Mouse (Mus musculus) neural tube, embryonic 15.5 days (tissue): ENCODE measurements around the gene Corin. TPM values are rescaled to one million over a fixed set of nuclear protein-coding genes. Genes with fewer than 3 reads are reported as not detected.

Experiments
- ATAC-seq: fragments of 200-750 bp; cut with Nextera tagmentation; 2 replicates; pipeline ENCODE4 v1.8.0; 2017; ENCODE audit warnings: mild to moderate bottlenecking, moderate TSS enrichment, moderate library complexity; ENCODE audit not compliant: low FRiP score
- H3K27ac ChIP-seq: fragments of 300-500 bp; sonication (generic); replicated peaks from 2 replicates; pipeline ENCODE4 v1.5.1; 2015; ENCODE audit warnings: mild to moderate bottlenecking, inconsistent platforms
- H3K27me3 ChIP-seq: fragments of 300-500 bp; sonication (generic); replicated peaks from 2 replicates; pipeline ENCODE4 v1.6.1; 2015; ENCODE audit warnings: inconsistent platforms
- H3K36me3 ChIP-seq: fragments of 300-500 bp; sonication (generic); 2 replicates; pipeline ENCODE4 v1.6.1; 2015; ENCODE audit warnings: inconsistent platforms
- H3K4me1 ChIP-seq: fragments of 300-500 bp; sonication (generic); 2 replicates; pipeline ENCODE4 v1.6.1; 2015; ENCODE audit warnings: inconsistent platforms
- H3K4me2 ChIP-seq: fragments of 300-500 bp; sonication (generic); 2 replicates; pipeline ENCODE4 v1.6.1; 2015; ENCODE audit warnings: inconsistent platforms, mild to moderate bottlenecking, moderate library complexity
- H3K4me3 ChIP-seq: fragments of 300-500 bp; sonication (generic); replicated peaks from 2 replicates; pipeline ENCODE4 v1.5.1; 2015; ENCODE audit warnings: mild to moderate bottlenecking, inconsistent platforms
- H3K9ac ChIP-seq: fragments of 300-500 bp; sonication (generic); replicated peaks from 2 replicates; pipeline ENCODE4 v1.6.1; 2015; ENCODE audit warnings: mild to moderate bottlenecking, inconsistent platforms
- H3K9me3 ChIP-seq: fragments of 300-500 bp; sonication (generic); replicated peaks from 2 replicates; pipeline ENCODE4 v1.6.1; 2016; ENCODE audit warnings: inconsistent platforms
- WGBS: fragments of 180-500 bp; shearing (Covaris S2); methylation state at CpG from one replicate; pipeline ENCODE4 v1.1.7; 2015; ENCODE audit warnings: mixed read lengths; 5-methylcytosine and 5-hydroxymethylcytosine counted together
- polyA plus RNA-seq: library from polyadenylated mRNA; unstranded; fragments of >200 nt; fragmentation: Nextera tagmentation; extraction: Ambion mirVana; gene quantifications from 2 replicates; pipeline ENCODE4 v1.2.1, GENCODE M21; 2015

Gene Corin
- polyA plus RNA-seq, 1 experiment from 2014 or later, result 1.1 TPM

DNA sequence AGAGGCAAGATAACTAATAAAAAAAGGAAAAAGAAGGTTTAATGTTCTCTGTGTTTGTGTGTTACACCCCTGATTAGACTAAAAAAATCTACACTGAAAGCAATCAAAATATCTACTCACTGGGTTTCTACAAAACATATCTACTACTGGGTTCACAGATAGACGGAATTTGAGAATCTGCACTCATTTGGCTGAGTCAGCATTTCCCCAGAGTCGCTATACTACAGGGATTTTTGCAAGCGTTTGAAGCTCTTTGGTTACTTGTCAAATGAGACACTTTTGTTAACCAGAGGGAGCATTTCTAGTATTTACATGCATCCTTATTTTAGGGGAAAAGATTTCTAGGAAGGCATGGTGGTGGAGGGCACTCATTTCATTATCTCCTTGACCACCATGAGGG lies 136.3 kb downstream of the Corin start:
- no peaks in the 10 kb centered on the region for H3K27me3 ChIP-seq
- no peak overlapping the region for H3K27ac ChIP-seq
- no peak overlapping the region for H3K4me3 ChIP-seq
- H3K9me3 ChIP-seq, result no peaks in the 10 kb centered on the region
- WGBS, result 81% methylated on average over 3 of the region's 3 CpGs
- no peaks in the 10 kb centered on the region for H3K36me3 ChIP-seq
- H3K4me1 ChIP-seq, result no peaks in the 10 kb centered on the region
- no peak overlapping the region for H3K4me2 ChIP-seq
- no peak for ATAC-seq
- H3K9ac ChIP-seq, result no peak overlapping the region

GRCm38 (mm10) chr5:72365801-72366200 lies 138.5 kb downstream of the Corin start:
- Histone ChIP-seq H3K4me1 (no peaks in the 10 kb centered on the region), H3K4me3 (no peak overlapping the region), H3K9me3 (no peaks in the 10 kb centered on the region), H3K27ac (no peak overlapping the region), H3K27me3 (no peaks in the 10 kb centered on the region), H3K4me2 (no peak overlapping the region), H3K36me3 (no peaks in the 10 kb centered on the region), H3K9ac (no peak overlapping the region)
- ATAC-seq, result no peak
- 79% methylated on average over 4 of the region's 4 CpGs for WGBS

GRCm38 (mm10) chr5:72363838-72364237 lies 140.4 kb downstream of the Corin start:
- Histone ChIP-seq H3K9ac (no peak overlapping the region), H3K9me3 (no peaks in the 10 kb centered on the region), H3K36me3 (no peaks in the 10 kb centered on the region), H3K27me3 (no peaks in the 10 kb centered on the region), H3K4me1 (no peaks in the 10 kb centered on the region), H3K4me2 (no peak overlapping the region), H3K27ac (no peak overlapping the region), H3K4me3 (no peak overlapping the region)
- ATAC-seq, result no peak
- WGBS, result 55% methylated on average over 3 of the region's 3 CpGs

- Histone ChIP-seq H3K4me1 (no peaks in the 10 kb centered on the region), H3K36me3 (no peaks in the 10 kb centered on the region), H3K27ac (no peak overlapping the region), H3K27me3 (no peaks in the 10 kb centered on the region), H3K9me3 (no peaks in the 10 kb centered on the region), H3K9ac (no peak overlapping the region), H3K4me3 (no peak overlapping the region), H3K4me2 (no peak overlapping the region)
- WGBS, result 75% methylated on average over 4 of the region's 4 CpGs
- ATAC-seq, result no peak
Measured at GRCm38 (mm10) chr5:72353746-72354145, 150.5 kb downstream of the Corin start.

DNA sequence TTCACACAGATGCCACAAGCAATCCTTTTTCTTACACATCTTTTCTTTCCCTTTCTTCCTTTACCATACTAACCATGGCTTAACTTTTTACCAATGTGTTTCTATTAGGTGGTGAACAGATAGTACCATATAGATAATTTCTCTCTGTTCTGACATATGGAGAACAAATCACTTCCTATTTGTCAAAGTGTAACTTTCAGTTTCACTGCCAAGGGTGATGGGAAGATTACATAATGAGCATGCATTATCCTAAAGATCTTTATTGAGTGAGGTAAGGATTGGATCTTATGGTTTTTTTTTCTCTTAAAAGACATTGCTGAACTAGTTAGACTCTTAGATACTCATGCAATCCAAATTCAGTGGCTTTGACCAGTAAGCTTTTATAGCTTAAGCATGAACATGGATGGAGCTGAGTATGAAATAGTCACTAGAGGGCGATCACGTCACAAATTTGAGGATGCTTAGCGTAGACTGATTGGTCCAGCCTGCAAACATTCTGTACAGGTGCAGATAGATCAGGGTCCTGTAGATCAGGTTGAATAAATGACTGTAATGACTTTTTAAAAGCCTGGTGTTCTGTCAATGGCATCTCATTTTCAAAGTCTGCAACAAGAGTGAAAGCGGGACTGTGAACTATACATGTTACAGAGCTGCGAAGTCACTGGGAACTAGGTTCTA lies 154.1 kb downstream of the Corin start:
- no peak overlapping the region for H3K9ac ChIP-seq
- no peaks in the 10 kb centered on the region for H3K9me3 ChIP-seq
- H3K4me3 ChIP-seq, result no peak overlapping the region
- 38% methylated on average over 5 of the region's 5 CpGs for WGBS
- ATAC-seq, result peak; percentile 94
- no peaks in the 10 kb centered on the region for H3K4me1 ChIP-seq
- no peaks in the 10 kb centered on the region for H3K27me3 ChIP-seq
- no peaks in the 10 kb centered on the region for H3K36me3 ChIP-seq
- no peak overlapping the region for H3K27ac ChIP-seq
- no peak overlapping the region for H3K4me2 ChIP-seq

DNA sequence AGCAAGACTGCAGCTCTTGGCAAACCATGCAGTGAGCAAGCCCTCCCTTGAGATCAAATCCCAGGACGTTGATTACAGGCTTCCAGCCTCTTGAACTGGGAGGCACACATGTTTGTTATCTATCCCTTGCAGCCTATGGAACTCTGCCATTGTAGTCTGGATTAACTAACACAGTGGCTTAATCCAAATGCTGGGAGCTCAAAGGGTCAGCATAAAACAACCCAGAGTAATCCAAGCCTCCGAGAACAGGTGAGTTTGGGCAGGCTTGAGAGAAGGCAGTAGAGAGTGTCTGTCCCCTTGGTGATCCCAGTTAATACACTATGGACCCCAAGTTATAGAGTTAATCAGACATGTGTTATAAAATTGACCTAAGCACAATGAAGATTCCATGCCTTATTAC lies 155.7 kb downstream of the Corin start:
- H3K9me3 ChIP-seq, result no peaks in the 10 kb centered on the region
- H3K27ac ChIP-seq, result no peak overlapping the region
- H3K4me1 ChIP-seq, result no peaks in the 10 kb centered on the region
- H3K27me3 ChIP-seq, result no peaks in the 10 kb centered on the region
- WGBS, result 73% methylated on average over 2 of the region's 2 CpGs
- H3K9ac ChIP-seq, result no peak overlapping the region
- no peak overlapping the region for H3K4me3 ChIP-seq
- no peak overlapping the region for H3K4me2 ChIP-seq
- H3K36me3 ChIP-seq, result no peaks in the 10 kb centered on the region
- no peak for ATAC-seq

- ATAC-seq, result no peak
- Histone ChIP-seq H3K4me3 (no peak overlapping the region), H3K9me3 (no peaks in the 10 kb centered on the region), H3K9ac (no peak overlapping the region), H3K4me1 (no peaks in the 10 kb centered on the region), H3K27me3 (no peaks in the 10 kb centered on the region), H3K27ac (no peak overlapping the region), H3K4me2 (no peak overlapping the region), H3K36me3 (no peaks in the 10 kb centered on the region)
- 87% methylated on average over 5 of the region's 5 CpGs for WGBS
Measured at GRCm38 (mm10) chr5:72335873-72336272, 168.4 kb downstream of the Corin start.

DNA sequence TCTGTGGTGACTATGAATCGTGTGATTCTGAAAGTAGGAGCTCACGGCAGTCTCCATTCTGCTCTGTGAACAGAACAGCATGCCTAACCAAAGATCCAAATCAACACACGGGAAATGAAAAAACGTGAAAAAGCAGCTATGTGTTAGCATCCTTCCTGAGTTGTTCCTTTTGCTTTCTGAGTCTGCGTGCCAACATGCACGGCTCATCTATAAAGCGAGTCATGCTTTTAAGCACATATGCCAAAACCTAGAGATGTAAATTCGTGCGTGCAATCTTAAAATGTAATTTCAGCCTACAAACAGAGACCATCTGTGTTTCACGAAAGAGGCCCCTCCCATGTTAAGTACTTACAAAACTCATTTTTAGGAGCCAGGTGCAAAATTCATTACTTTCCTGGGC lies 171.4 kb downstream of the Corin start:
- Histone ChIP-seq H3K4me3 (no peak overlapping the region), H3K9ac (no peak overlapping the region), H3K9me3 (no peaks in the 10 kb centered on the region), H3K27ac (no peak overlapping the region), H3K4me1 (peaks cover 6% of the 10 kb centered on the region; the same call in 1 of the 2 replicates), H3K36me3 (no peaks in the 10 kb centered on the region), H3K4me2 (no peak overlapping the region), H3K27me3 (no peaks in the 10 kb centered on the region)
- 86% methylated on average over 10 of the region's 10 CpGs for WGBS
- no peak for ATAC-seq

GRCm38 (mm10) chr5:72331217-72331616 lies 173.1 kb downstream of the Corin start:
- Histone ChIP-seq H3K4me2 (no peak overlapping the region), H3K4me3 (no peak overlapping the region), H3K36me3 (no peaks in the 10 kb centered on the region), H3K27ac (no peak overlapping the region), H3K9ac (no peak overlapping the region), H3K27me3 (no peaks in the 10 kb centered on the region), H3K9me3 (no peaks in the 10 kb centered on the region), H3K4me1 (peaks cover 6% of the 10 kb centered on the region; the same call in 1 of the 2 replicates)
- no peak for ATAC-seq
- 84% methylated on average over 2 of the region's 2 CpGs for WGBS

- 46% methylated on average over 11 of the region's 11 CpGs for WGBS
- Histone ChIP-seq H3K4me3 (no peak overlapping the region), H3K4me2 (no peak overlapping the region), H3K27me3 (no peaks in the 10 kb centered on the region), H3K4me1 (peaks cover 6% of the 10 kb centered on the region; the same call in 1 of the 2 replicates), H3K9ac (no peak overlapping the region), H3K9me3 (no peaks in the 10 kb centered on the region), H3K27ac (no peak overlapping the region), H3K36me3 (no peaks in the 10 kb centered on the region)
- no peak for ATAC-seq
Measured at GRCm38 (mm10) chr5:72330648-72331047, 173.6 kb downstream of the Corin start.

GRCm38 (mm10) chr5:72329453-72329852 lies 174.8 kb downstream of the Corin start:
- ATAC-seq, result no peak; the same call in 1 of the 2 replicates
- H3K4me3 ChIP-seq, result no peak overlapping the region
- no peaks in the 10 kb centered on the region for H3K36me3 ChIP-seq
- WGBS, result 59% methylated on average over 8 of the region's 8 CpGs
- no peak overlapping the region for H3K4me2 ChIP-seq
- H3K27ac ChIP-seq, result no peak overlapping the region
- no peaks in the 10 kb centered on the region for H3K27me3 ChIP-seq
- H3K9me3 ChIP-seq, result no peaks in the 10 kb centered on the region
- no peak overlapping the region for H3K9ac ChIP-seq
- peaks cover 6% of the 10 kb centered on the region; the same call in 1 of the 2 replicates for H3K4me1 ChIP-seq

DNA sequence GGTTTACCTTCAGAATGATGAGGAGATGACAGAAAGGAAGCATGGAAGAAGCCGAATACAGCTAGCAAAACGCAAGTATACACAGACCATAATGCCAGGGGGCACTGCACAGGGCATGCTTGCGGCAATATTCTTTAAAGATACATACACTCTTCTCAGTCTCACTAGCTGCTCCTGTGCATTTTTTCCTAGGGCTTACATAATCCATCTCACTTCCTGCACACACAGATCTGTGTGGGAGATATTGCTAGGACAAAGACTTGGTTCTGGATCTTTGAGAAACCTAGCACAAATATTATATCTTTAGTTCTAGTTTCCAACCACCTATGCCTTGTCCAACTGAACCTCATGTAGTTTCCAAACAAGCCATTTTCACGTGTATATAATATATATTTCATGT lies 189.0 kb downstream of the Corin start:
- Histone ChIP-seq H3K27ac (no peak overlapping the region), H3K4me3 (no peak overlapping the region), H3K4me2 (no peak overlapping the region), H3K9ac (no peak overlapping the region), H3K4me1 (no peaks in the 10 kb centered on the region), H3K36me3 (no peaks in the 10 kb centered on the region), H3K27me3 (no peaks in the 10 kb centered on the region), H3K9me3 (no peaks in the 10 kb centered on the region)
- no peak for ATAC-seq
- WGBS, result 84% methylated on average over 4 of the region's 4 CpGs
